ENCODE assay signal across 16 mouse cellular contexts in the genomic region with DNA sequence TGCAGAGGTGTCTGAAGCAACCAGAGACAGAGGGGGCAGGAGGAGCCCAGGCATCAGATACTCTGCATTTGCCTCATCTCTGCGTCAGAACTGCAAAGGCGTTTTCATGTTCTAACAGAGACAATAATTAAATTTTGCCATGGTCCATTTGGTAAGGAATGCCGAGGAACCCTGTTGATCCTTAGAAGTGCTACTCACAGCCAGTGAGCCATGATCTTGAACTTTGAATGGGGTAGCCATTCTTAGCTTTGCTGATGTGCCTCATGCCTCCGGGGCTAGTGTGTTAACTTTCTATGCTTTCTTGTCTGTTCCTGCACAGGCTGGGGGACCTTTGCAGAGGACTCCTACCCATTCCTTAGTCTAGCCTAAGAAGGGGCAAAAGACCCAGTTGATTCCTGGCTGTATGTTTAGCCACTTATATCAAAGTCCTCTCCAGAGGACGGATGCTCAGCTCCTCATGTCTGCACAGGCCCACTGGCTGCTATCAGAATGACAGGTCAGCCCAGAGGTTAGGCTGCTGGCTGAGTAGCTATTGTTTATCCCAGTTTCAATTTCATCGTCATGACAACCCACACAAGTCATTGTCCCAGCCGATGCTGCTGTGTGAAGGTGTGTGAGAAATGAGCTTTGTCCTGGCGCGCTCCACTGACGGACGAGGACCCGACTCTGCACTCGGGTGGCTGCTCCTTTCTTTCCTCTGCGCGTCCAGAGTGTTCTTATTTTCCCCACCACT. TPM values are rescaled to one million over a fixed set of nuclear protein-coding genes. Genes with fewer than 3 reads are reported as not detected.
DNase-seq lines count a peak whose midpoint lies in the region; ATAC-seq and TF ChIP-seq lines count a peak whose summit lies in the region.
"Had no signal": no experiment of that assay in that cellular context is flagged by ENCODE, and none has a peak within 500 bp of the region (broad histone marks: within the 10 kb centered on the region; RNA-seq: fewer than 3 reads in every experiment).

No protein-coding gene starts in this region.

- no peak overlapping the region for H3K4me3 ChIP-seq in hindbrain, embryonic 11.5 days (ENCODE audit: low read depth, low read length)
- H3K4me3 ChIP-seq in hindbrain, embryonic 16.5 days (ENCODE audit: low read length), result no peak overlapping the region
- no peak overlapping the region for H3K4me3 ChIP-seq in embryonic facial prominence, embryonic 10.5 days
- H3K4me3 ChIP-seq: megakaryocyte, embryonic 14.5 days had no signal

- in situ Hi-C loops in Patski (cut with MboI; ENCODE audit: low pct_unique_long_range_greater_than_20kb), result no loop called here

- POLR2A ChIA-PET in Patski (lab: Charles Lee), result no interaction called here

- H3K4me2 ChIP-seq in hindbrain, embryonic 11.5 days (replicated peaks; ENCODE audit: low read depth, low read length), result no peak overlapping the region
- H3K4me2 ChIP-seq in hindbrain, embryonic 16.5 days (ENCODE audit: low read length), result no peak overlapping the region
- H3K4me2 ChIP-seq: lung, embryonic 14.5 days had no signal

- CTCF ChIA-PET in Patski (lab: Charles Lee), result interaction anchor here (1.2 kb wide), 1 partner anchor 18 kb away, joined by 4 read pairs; no protein-coding TSS in a partner anchor

- H3K27ac ChIP-seq in hindbrain, embryonic 11.5 days (ENCODE audit: low read depth, low read length), result peak overlapping the region; percentile 42; the same call in 1 of the 2 replicates
- H3K27ac ChIP-seq in hindbrain, embryonic 16.5 days (ENCODE audit: low read depth, low read length), result no peak overlapping the region
- peak overlapping the region; percentile 19 for H3K27ac ChIP-seq in embryonic facial prominence, embryonic 10.5 days (replicated peaks)

- DNase-seq in hindbrain, embryonic 11.5 days (ENCODE audit: low spot score), result peak; percentile 51
- peak; percentile 43 for DNase-seq in Patski (ENCODE audit: low read depth, low spot score)
- DNase-seq in embryonic facial prominence, embryonic 10.5 days (ENCODE audit: low spot score), result peak; percentile 49
- DNase-seq in kidney, postnatal 14 days, result peak; percentile 22
- no peak for DNase-seq in lung, postnatal 36 days
- DNase-seq in adrenal gland, postnatal 10 days, result no peak
- DNase-seq: cerebellum, adult 9-10 months; heart, adult 18-20 months; heart, postnatal 14 days; layer of hippocampus, postnatal 36 days; lung, embryonic 14.5 days; right cerebral cortex, postnatal 25 days had no signal

- no peaks in the 10 kb centered on the region for H3K27me3 ChIP-seq in hindbrain, embryonic 11.5 days (ENCODE audit: control insufficient read depth, insufficient read depth, low read length)
- H3K27me3 ChIP-seq in hindbrain, embryonic 16.5 days (replicated peaks; ENCODE audit: control insufficient read depth, insufficient read depth, low read length), result no peaks in the 10 kb centered on the region
- H3K27me3 ChIP-seq in Patski, result peaks cover 28% of the 10 kb centered on the region
- H3K27me3 ChIP-seq in embryonic facial prominence, embryonic 10.5 days (replicated peaks; ENCODE audit: low read depth, poor library complexity, severe bottlenecking), result peaks cover 27% of the 10 kb centered on the region

- H3K4me1 ChIP-seq in hindbrain, embryonic 11.5 days (replicated peaks; ENCODE audit: control insufficient read depth, insufficient read depth, low read length), result peaks cover 9% of the 10 kb centered on the region
- H3K4me1 ChIP-seq in hindbrain, embryonic 16.5 days (ENCODE audit: control insufficient read depth, insufficient read depth, low read depth, low read length), result peaks cover 3% of the 10 kb centered on the region
- peaks cover 27% of the 10 kb centered on the region for H3K4me1 ChIP-seq in embryonic facial prominence, embryonic 10.5 days
- H3K4me1 ChIP-seq: megakaryocyte, embryonic 14.5 days had no signal

- peak; percentile 54; the same call in 1 of the 2 replicates for ATAC-seq in hindbrain, embryonic 11.5 days (ENCODE audit: low FRiP score)
- no peak for ATAC-seq in hindbrain, embryonic 16.5 days
- ATAC-seq in Patski, result peak; percentile 75

- no peaks in the 10 kb centered on the region for H3K9me3 ChIP-seq in hindbrain, embryonic 11.5 days (ENCODE audit: control insufficient read depth, low read length)
- H3K9me3 ChIP-seq in hindbrain, embryonic 16.5 days (ENCODE audit: control insufficient read depth, low read length), result no peaks in the 10 kb centered on the region
- no peaks in the 10 kb centered on the region for H3K9me3 ChIP-seq in embryonic facial prominence, embryonic 10.5 days
- H3K9me3 ChIP-seq: megakaryocyte, embryonic 14.5 days had no signal

- no peak overlapping the region for H3K9ac ChIP-seq in hindbrain, embryonic 11.5 days (ENCODE audit: low read depth, low read length)
- no peak overlapping the region for H3K9ac ChIP-seq in hindbrain, embryonic 16.5 days (ENCODE audit: low read depth, low read length)
- H3K9ac ChIP-seq: lung, embryonic 14.5 days had no signal

- TF ChIP-seq CTCF in Patski (IDR thresholded peaks at IDR 0.05), result no peak

- H3K36me3 ChIP-seq in hindbrain, embryonic 11.5 days (ENCODE audit: control insufficient read depth, insufficient read depth, low read length), result no peaks in the 10 kb centered on the region
- no peaks in the 10 kb centered on the region for H3K36me3 ChIP-seq in hindbrain, embryonic 16.5 days (ENCODE audit: control insufficient read depth, insufficient read depth, low read length)
- no peaks in the 10 kb centered on the region for H3K36me3 ChIP-seq in embryonic facial prominence, embryonic 10.5 days (replicated peaks)

- 26% methylated on average over 15 of the region's 15 CpGs for WGBS in hindbrain, embryonic 11.5 days
- 18% methylated on average over 15 of the region's 15 CpGs for WGBS in hindbrain, embryonic 16.5 days
- WGBS in embryonic facial prominence, embryonic 10.5 days, result 51% methylated on average over 15 of the region's 15 CpGs

RNA-seq across cellular contexts. Expression of a gene that starts 48.1 kb away (rescaled TPM):
- polyA plus RNA-seq in hindbrain, embryonic 11.5 days (2014; fragmentation: Nextera tagmentation; extraction: Ambion mirVana), result 0.82 and 2.4 TPM in 2 replicates
- polyA plus RNA-seq in hindbrain, embryonic 16.5 days (2015; fragmentation: Nextera tagmentation; extraction: Ambion mirVana), result not detected in 2 replicates
- not detected for polyA plus RNA-seq in Patski (2021)
- polyA plus RNA-seq in embryonic facial prominence, embryonic 10.5 days (2016; fragmentation: Nextera tagmentation; extraction: Ambion mirVana), result 4.4 and 4.7 TPM in 2 replicates
- total RNA-seq in adrenal gland, postnatal 10 days (2021), result under 1 TPM in 1 of 2 experiments, not detected in 1; 0.12 TPM
- total RNA-seq: gastrocnemius, adult 18-20 months; MEL had no signal

Comparison
In these comparisons a context has a peak if more than half of its experiments do, and no peak if none do; other contexts are left out.
1. DNase-seq: peak in hindbrain, embryonic 11.5 days (single experiment), Patski (single experiment), embryonic facial prominence, embryonic 10.5 days (single experiment) and kidney, postnatal 14 days (single experiment); none in lung, postnatal 36 days (single experiment) and adrenal gland, postnatal 10 days (single experiment).